Mouse (Mus musculus): ENCODE data around the gene Ier5. TPM values are rescaled to one million over a fixed set of nuclear protein-coding genes. Genes with fewer than 3 reads are reported as not detected.

Ier5 gene
- polyA plus RNA-seq, 1 experiment from 2014 or later = 7.1 TPM

DNA sequence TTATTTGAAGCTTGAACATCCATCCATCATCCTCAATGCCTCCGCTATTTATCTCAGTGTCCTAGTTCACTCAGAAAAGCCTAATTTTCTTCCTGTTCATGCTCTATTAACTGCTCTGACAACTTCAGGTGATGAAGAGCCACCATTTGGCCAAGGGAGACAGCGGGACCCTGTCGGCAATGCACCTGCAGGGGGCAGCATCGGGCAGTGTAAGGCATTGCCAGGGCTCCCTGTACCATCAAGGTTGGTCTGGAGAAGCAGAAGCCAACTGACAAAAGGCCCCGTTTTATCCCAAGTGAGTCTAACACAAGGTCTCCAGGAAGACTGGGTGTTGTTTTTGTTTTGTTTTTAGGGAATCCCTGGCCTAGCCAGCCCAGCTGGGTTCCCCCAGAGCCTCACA is 50.5 kb downstream of the Ier5 start:
- Histone ChIP-seq H3K27ac (no peak overlapping the region), H3K9me3 (no peaks in the 10 kb centered on the region)

More for the DNA sequence above, 50.5 kb downstream of the Ier5 start:
- ATAC-seq (ENCODE audit: insufficient number of reproducible peaks, low FRiP score, low TSS enrichment, low read depth) = peak; percentile 58; the same call in 1 of the 2 replicates
- no peak overlapping the region for H3K9ac ChIP-seq
- WGBS = 6% methylated on average over 5 of the region's 5 CpGs
- peaks cover 45% of the 10 kb centered on the region for H3K4me1 ChIP-seq
- H3K27me3 ChIP-seq = no peaks in the 10 kb centered on the region
- no peak overlapping the region for H3K4me2 ChIP-seq
- H3K4me3 ChIP-seq = no peak overlapping the region
- H3K36me3 ChIP-seq = no peaks in the 10 kb centered on the region

Other genes with a start within 250 kb of the Ier5 start
- gene Cacna1e, start 215.1 kb downstream of the Ier5 start, polyA plus RNA-seq (2015; fragmentation: Nextera tagmentation; extraction: Ambion mirVana) = 0.40 and 0.60 TPM in 2 replicates
- gene Mr1, start 47.2 kb upstream of the Ier5 start, polyA plus RNA-seq (2015; fragmentation: Nextera tagmentation; extraction: Ambion mirVana) = 9.6 and 10.5 TPM in 2 replicates
- gene Stx6, start 59.1 kb upstream of the Ier5 start, polyA plus RNA-seq (2015; fragmentation: Nextera tagmentation; extraction: Ambion mirVana) = 64.2 and 86.1 TPM in 2 replicates
- 6.0 and 6.1 TPM in 2 replicates for gene BC034090, start 144.8 kb upstream of the Ier5 start, polyA plus RNA-seq (2015; fragmentation: Nextera tagmentation; extraction: Ambion mirVana)

Data from limb, embryonic 15.5 days (tissue).